Mouse (Mus musculus) WW6 (cell line): Measurements from ENCODE around the gene Leng8.

Experiments used
- DNase-seq: peaks from one replicate; pipeline ENCODE4 v3.0.0-alpha.2; 2013; ENCODE audit warnings: low read depth, low spot score

The Leng8 gene

GRCm38 (mm10) chr7:4126992-4127785 lies 9.7 kb upstream of the Leng8 start:
- DNase-seq = no peak

GRCm38 (mm10) chr7:4127894-4128293 lies 8.9 kb upstream of the Leng8 start:
- no peak for DNase-seq

GRCm38 (mm10) chr7:4128860-4129259 lies 8.0 kb upstream of the Leng8 start:
- DNase-seq = no peak

- no peak for DNase-seq
Observed at GRCm38 (mm10) chr7:4130686-4131452, 6.0 kb upstream of the Leng8 start.

- no peak for DNase-seq
Observed at GRCm38 (mm10) chr7:4131964-4132363, 4.9 kb upstream of the Leng8 start.

- no peak for DNase-seq
Observed at GRCm38 (mm10) chr7:4132581-4132980, 4.3 kb upstream of the Leng8 start.

- DNase-seq = no peak
Observed at GRCm38 (mm10) chr7:4132998-4133397, 3.8 kb upstream of the Leng8 start.

- DNase-seq = no peak
Observed at GRCm38 (mm10) chr7:4134911-4135310, 1.9 kb upstream of the Leng8 start.

GRCm38 (mm10) chr7:4136404-4136770 lies 452 bp upstream of the Leng8 start:
- DNase-seq = no peak

- DNase-seq = no peak
Observed at GRCm38 (mm10) chr7:4137746-4138145, 907 bp downstream of the Leng8 start.

GRCm38 (mm10) chr7:4138181-4138580 lies 1.3 kb downstream of the Leng8 start:
- DNase-seq = no peak

- DNase-seq = no peak
Observed at GRCm38 (mm10) chr7:4138671-4139070, 1.8 kb downstream of the Leng8 start.

GRCm38 (mm10) chr7:4139391-4139790 lies 2.6 kb downstream of the Leng8 start:
- DNase-seq = no peak

- DNase-seq = no peak
Observed at GRCm38 (mm10) chr7:4141648-4142325, 4.9 kb downstream of the Leng8 start.

GRCm38 (mm10) chr7:4142796-4143445 lies 6.1 kb downstream of the Leng8 start:
- no peak for DNase-seq

- no peak for DNase-seq
Observed at GRCm38 (mm10) chr7:4143506-4143905, 6.7 kb downstream of the Leng8 start.

GRCm38 (mm10) chr7:4144046-4144445 lies 7.2 kb downstream of the Leng8 start:
- DNase-seq = no peak

GRCm38 (mm10) chr7:4144766-4145551 lies 8.1 kb downstream of the Leng8 start:
- DNase-seq = no peak

- no peak for DNase-seq
Observed at GRCm38 (mm10) chr7:4145552-4146190, 8.8 kb downstream of the Leng8 start.
